Mouse (Mus musculus): Measurements from ENCODE around the gene Gm17727.

GRCm38 (mm10) chr9:35756843-35757242, 21.1 kb downstream of the Gm17727 start:
- TF ChIP-seq POLR2A (IDR thresholded peaks at IDR 0.05; ENCODE audit: insufficient read length, low read depth), result no peak
- TF ChIP-seq USF1 (IDR thresholded peaks at IDR 0.05; ENCODE audit: low read depth), result no peak
- no peak for TF ChIP-seq MYOG (IDR thresholded peaks at IDR 0.05; ENCODE audit: control insufficient read depth in 1 of 3, insufficient read depth in 1 of 3, insufficient read length in 2 of 3, low read depth in 2 of 3)
- no peak for TF ChIP-seq POLR2AphosphoS2 (IDR thresholded peaks at IDR 0.05; ENCODE audit: insufficient read length, low read depth)
- no peak for TF ChIP-seq MYOD1 (IDR thresholded peaks at IDR 0.05; ENCODE audit: control insufficient read depth in 1 of 3, insufficient read length in 2 of 3, low read depth in 2 of 3)
- TF ChIP-seq TCF3 (IDR thresholded peaks at IDR 0.05; ENCODE audit: insufficient read length, low read depth), result no peak
- no peak for TF ChIP-seq CEBPB (IDR thresholded peaks at IDR 0.05; ENCODE audit: insufficient read depth, poor library complexity, severe bottlenecking)
- TF ChIP-seq REST (IDR thresholded peaks at IDR 0.05; ENCODE audit: insufficient read depth, insufficient read length), result no peak
- TF ChIP-seq MAX (IDR thresholded peaks at IDR 0.05; ENCODE audit: low read depth), result no peak
- no peak for TF ChIP-seq E2F4 (IDR thresholded peaks at IDR 0.05; ENCODE audit: insufficient read depth)
- no peak for TF ChIP-seq TCF12 (IDR thresholded peaks at IDR 0.05; ENCODE audit: insufficient read depth, poor library complexity, severe bottlenecking)
- no peak for TF ChIP-seq SRF (IDR thresholded peaks at IDR 0.05; ENCODE audit: control insufficient read depth, insufficient read length, low read depth)
